Mouse (Mus musculus) forebrain, postnatal 0 days (tissue): ENCODE measurements around the gene Pnkd. TPM values are rescaled to one million over a fixed set of nuclear protein-coding genes. Genes with fewer than 3 reads are reported as not detected.
"Not testable (repeated sequence)": the region's sequence is repeated elsewhere in the genome, so short reads cannot be mapped to it uniquely, and the experiment has no call there.

Experiments used
- ATAC-seq: fragments of 200-750 bp; cut with Nextera tagmentation; 2 replicates; pipeline ENCODE4 v1.8.0; 2017; ENCODE audit warnings: mild to moderate bottlenecking, moderate library complexity
- DNase-seq: peaks from one replicate; pipeline ENCODE4 v3.0.0-alpha.2; 2015
- H3K27ac ChIP-seq: fragments of 300-500 bp; sonication (generic); 2 replicates; pipeline ENCODE4 v1.5.1; 2014; ENCODE audit warnings: low read depth, mild to moderate bottlenecking, antibody characterized with exemption, low read length, moderate library complexity, mixed read lengths
- H3K27me3 ChIP-seq: fragments of 300-500 bp; sonication (generic); 2 replicates; pipeline ENCODE4 v1.6.1; 2014; ENCODE audit warnings: mild to moderate bottlenecking, low read length, mixed read lengths; ENCODE audit not compliant: insufficient read depth
- H3K36me3 ChIP-seq: fragments of 300-500 bp; sonication (generic); 2 replicates; pipeline ENCODE4 v1.6.1; 2014; ENCODE audit warnings: mild to moderate bottlenecking, moderate library complexity; ENCODE audit not compliant: insufficient read depth
- H3K4me1 ChIP-seq: fragments of 300-500 bp; sonication (generic); 2 replicates; pipeline ENCODE4 v1.6.1; 2014; ENCODE audit warnings: antibody characterized with exemption; ENCODE audit not compliant: insufficient read depth
- H3K4me2 ChIP-seq: fragments of 300-500 bp; sonication (generic); 2 replicates; pipeline ENCODE4 v1.6.1; 2014; ENCODE audit warnings: low read depth, mild to moderate bottlenecking, moderate library complexity
- H3K4me3 ChIP-seq: fragments of 300-500 bp; sonication (generic); 2 replicates; pipeline ENCODE4 v1.5.1; 2014; ENCODE audit warnings: low read depth, low read length, mixed read lengths
- H3K9ac ChIP-seq: fragments of 300-500 bp; sonication (generic); 2 replicates; pipeline ENCODE4 v1.6.1; 2014; ENCODE audit warnings: mild to moderate bottlenecking
- H3K9me3 ChIP-seq: fragments of 300-500 bp; sonication (generic); 2 replicates; pipeline ENCODE4 v1.6.1; 2016; ENCODE audit warnings: low read length
- CTCF ChIP-seq: sonication (generic); IDR thresholded peaks from 2 replicates; pipeline ENCODE4 v1.5.1; 2016; ENCODE audit warnings: antibody characterized with exemption, control low read depth, low read depth
- WGBS: fragments of 180-500 bp; shearing (Covaris S2); extraction: QIAGEN DNeasy Blood & Tissue Kit; methylation state at CpG from one replicate; pipeline ENCODE4 v1.1.7; 2014; 5-methylcytosine and 5-hydroxymethylcytosine counted together
- polyA plus RNA-seq: library from polyadenylated mRNA; unstranded; fragments of >200 nt; fragmentation: Nextera tagmentation; extraction: Ambion mirVana; gene quantifications from 2 replicates; pipeline ENCODE4 v1.2.1, GENCODE M21; 2015
- total RNA-seq: library from RNA; depleted of rRNA; stranded (reverse); fragments of >200 nt; gene quantifications from 2 replicates; pipeline ENCODE4 v1.2.3, GENCODE M21; 2014

The Pnkd gene
- total and polyA plus RNA-seq, 2 experiments from 2014 or later: 64.5 to 112 TPM

DNA sequence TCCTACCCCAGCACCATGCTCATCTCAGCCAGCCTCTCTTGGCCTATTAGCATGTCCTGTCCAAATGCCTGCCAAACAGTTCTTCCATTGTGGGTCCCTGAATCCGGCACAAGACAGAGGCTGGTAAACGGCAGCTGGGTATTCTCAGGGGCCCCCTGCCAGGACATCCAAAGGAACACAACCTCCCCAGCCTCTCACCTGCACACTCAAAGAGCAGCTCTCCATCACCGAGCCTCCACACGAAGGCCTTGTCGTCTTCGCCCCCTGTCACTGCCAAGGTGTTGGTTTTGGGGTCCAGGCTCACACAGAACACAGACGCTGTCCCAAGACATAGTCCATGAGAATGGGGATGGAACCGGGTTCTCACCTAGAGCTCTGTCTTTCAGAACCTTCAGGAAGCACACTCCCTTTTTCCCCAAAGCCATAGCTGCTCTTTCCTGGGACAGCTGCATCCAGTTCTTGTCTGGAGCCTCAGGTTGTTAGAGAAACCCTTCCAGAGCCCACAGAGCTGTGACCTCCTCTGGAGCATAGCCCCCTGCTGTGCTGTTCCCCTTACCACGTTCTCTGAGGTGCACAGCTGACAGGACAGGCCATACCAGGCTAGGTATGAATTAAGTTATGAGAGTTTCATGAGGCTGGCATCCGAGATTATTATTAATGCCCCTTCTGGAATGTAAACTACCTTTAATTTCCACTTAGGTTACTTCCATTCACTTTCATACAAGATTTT is 1.7 kb upstream of the Pnkd start:
- DNase-seq: no peak
- Histone ChIP-seq H3K9me3 (no peaks in the 10 kb centered on the region), H3K9ac (no peak overlapping the region), H3K4me2 (peak overlapping the region; percentile 83; the same call in 1 of the 2 replicates), H3K4me1 (0 out of 2 replicates have a peak, but pooled peaks cover 4% of the 10 kb centered on the region), H3K36me3 (peaks cover 39% of the 10 kb centered on the region), H3K27ac (no peak overlapping the region), H3K4me3 (no peak overlapping the region), H3K27me3 (no peaks in the 10 kb centered on the region)
- TF ChIP-seq CTCF: no peak
- WGBS: 88% methylated on average over 10 of the region's 10 CpGs
- ATAC-seq: no peak

DNA sequence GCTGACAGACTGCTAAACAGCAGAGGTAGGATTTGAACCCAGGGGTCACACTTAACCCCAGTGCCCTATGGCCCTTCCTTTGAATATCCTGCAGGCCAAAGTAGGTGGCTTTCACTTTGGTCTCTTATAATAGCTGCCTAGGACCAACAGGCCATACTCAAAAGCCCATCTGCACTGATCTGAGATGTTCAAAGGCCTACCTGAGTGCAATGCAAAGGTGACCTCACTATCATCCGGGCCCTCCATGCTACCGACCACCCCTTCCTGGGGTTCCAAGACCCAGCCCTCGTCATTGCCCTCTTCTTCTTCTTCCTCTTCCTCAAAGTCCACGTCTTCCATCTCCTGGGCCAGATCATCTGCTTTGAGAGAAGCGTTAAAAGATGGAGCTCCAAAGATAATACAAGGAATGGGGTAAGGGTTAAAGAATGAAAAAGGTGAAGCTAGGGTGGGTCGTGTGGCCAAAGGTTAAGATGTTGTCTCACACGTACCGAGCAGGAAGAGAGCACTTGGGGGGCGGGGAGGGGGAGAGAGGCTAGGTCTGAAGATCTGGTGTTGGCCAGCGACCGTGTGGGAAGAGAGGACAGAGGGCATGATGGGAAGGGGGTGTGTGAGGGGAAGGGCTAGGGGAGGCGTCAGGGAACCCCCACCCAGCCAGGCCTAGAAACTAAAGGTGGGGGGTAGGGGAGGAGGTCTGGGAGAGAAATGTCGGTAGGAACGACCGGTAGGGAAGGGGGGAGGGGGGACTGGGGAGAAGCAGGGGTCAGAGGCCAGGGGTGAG is 855 bp upstream of the Pnkd start:
- H3K27ac ChIP-seq: peak overlapping the region; percentile 68
- WGBS: 17% methylated on average over 14 of the region's 15 CpGs
- H3K36me3 ChIP-seq: peaks cover 40% of the 10 kb centered on the region
- H3K4me3 ChIP-seq: peak overlapping the region; percentile 75
- ATAC-seq: peak; percentile 42
- peak overlapping the region; percentile 83 for H3K4me2 ChIP-seq
- 0 out of 2 replicates have a peak, but pooled peaks cover 4% of the 10 kb centered on the region for H3K4me1 ChIP-seq
- H3K9ac ChIP-seq: peak overlapping the region; percentile 81
- peak; percentile 49 for DNase-seq
- no peaks in the 10 kb centered on the region for H3K27me3 ChIP-seq
- H3K9me3 ChIP-seq: no peaks in the 10 kb centered on the region
- no peak for TF ChIP-seq CTCF

DNA sequence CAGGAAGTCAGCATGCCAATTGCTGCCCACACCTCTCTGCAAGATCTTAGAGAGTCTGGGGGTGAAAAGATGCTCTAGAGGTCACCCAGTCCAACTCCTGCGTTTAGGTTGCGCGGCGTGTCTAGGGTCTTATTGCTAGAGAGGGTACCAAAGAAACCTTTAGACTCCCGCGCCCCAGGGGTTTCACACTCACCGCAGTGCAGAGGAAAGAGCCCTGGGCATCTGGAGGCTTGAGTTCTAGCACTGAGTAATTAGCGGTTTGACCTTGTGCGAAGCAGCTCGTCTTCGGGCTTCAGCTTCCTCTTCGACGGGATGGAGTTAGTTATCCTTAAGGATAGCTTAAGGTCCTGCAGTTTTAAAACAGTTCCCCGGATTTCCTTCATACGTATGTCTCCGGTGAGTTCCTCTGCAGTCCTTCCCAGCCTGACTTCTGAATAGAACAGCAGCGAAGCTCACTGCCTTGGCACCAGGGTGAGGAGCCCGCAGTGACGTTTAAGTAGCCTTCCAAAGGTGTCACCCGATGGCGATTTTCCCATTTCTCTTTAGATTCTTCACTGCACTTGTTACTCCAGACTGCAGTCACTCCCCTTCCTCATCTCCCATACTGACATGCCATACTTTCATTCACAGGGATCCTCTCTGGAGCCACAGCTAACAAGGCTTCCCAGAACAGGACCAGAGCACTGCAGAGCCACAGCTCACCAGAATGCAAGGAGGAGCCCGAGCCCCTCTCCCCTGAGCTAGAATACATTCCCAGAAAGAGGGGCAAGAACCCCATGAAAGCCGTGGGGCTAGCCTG is 681 bp downstream of the Pnkd start:
- peak; percentile 1 for ATAC-seq

DNA sequence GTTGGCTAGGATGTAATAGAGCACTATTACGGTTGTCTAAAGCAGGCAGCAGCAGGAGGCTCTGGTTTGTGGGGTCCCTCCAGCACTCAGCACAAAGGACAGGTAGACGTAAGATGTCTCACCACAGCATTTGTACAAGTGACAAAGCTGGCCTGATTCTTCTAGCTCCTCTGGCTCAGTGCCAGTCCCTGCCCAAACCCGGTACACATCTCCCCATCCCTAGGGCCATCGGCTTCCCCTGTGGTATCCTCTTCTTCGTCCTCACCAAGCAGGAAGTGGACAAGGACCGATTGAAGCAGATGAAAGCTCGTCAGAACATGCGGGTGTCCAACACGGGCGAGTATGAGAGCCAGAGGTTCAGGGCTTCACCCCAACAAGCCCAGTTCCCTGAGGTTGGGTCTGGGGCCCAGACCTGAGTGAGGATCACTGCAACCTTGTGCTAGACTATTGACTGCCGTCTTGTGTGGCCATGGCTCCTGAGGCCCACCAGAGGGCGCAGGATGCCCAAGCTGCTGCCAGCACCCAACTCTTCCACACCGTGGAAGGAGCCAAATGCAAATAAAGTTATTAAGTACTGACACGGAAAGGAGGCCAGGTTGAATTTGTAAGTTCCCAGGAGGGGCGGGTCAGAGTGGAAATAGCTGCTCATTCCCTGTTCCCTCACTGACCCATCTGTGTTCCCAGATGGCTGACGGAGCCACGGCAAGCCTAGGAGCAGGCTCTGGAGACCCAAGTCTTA is 2.3 kb downstream of the Pnkd start:
- ATAC-seq, H3K9me3 ChIP-seq, H3K4me2 ChIP-seq, H3K27me3 ChIP-seq, H3K4me3 ChIP-seq, H3K27ac ChIP-seq, H3K9ac ChIP-seq, H3K4me1 ChIP-seq: not testable (repeated sequence)
- peaks cover 24% of the 10 kb centered on the region for H3K36me3 ChIP-seq
- DNase-seq: peak; percentile 21
- peak; percentile 54 for TF ChIP-seq CTCF
- WGBS: 56% methylated on average over 15 of the region's 17 CpGs

More for the DNA sequence above, 681 bp downstream of the Pnkd start:
- peak; percentile 21 for DNase-seq
- Histone ChIP-seq H3K4me3 (peak overlapping the region; percentile 75), H3K4me1 (0 out of 2 replicates have a peak, but pooled peaks cover 4% of the 10 kb centered on the region), H3K27ac (0 out of 2 replicates have a peak overlapping the region, but pooled peaks have one; percentile 31), H3K4me2 (peak overlapping the region; percentile 82), H3K36me3 (peaks cover 35% of the 10 kb centered on the region), H3K9ac (peak overlapping the region; percentile 65), H3K27me3 (no peaks in the 10 kb centered on the region), H3K9me3 (no peaks in the 10 kb centered on the region)
- no peak for TF ChIP-seq CTCF
- WGBS: 5% methylated on average over 23 of the region's 23 CpGs

DNA sequence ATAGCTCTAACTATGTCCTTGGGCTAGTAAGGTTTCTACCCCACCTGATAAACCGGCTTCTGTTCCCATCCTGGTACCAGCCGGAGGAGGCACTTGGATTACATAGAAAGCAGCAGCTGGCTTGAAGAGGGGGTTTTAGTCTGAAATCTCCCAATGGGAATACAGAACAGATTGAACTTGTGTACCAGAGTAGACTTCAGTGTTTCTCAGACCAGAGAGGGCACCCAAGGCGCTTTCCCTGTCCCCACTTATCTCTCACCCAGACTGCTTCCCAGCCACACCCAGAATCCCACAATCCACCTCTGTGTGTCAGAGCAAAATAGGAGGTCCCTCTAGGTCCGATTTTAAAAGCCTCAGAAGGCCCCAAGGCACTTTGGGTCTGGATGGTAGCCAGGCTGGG is 3.6 kb downstream of the Pnkd start:
- Histone ChIP-seq H3K9ac (no peak overlapping the region), H3K4me1 (0 out of 2 replicates have a peak, but pooled peaks cover 4% of the 10 kb centered on the region), H3K4me2 (no peak overlapping the region), H3K27me3 (no peaks in the 10 kb centered on the region), H3K4me3 (no peak overlapping the region), H3K36me3 (peaks cover 24% of the 10 kb centered on the region), H3K9me3 (no peaks in the 10 kb centered on the region), H3K27ac (no peak overlapping the region)
- DNase-seq (no peak), ATAC-seq (no peak)
- WGBS: 74% methylated on average over 4 of the region's 4 CpGs
- TF ChIP-seq CTCF: no peak

DNA sequence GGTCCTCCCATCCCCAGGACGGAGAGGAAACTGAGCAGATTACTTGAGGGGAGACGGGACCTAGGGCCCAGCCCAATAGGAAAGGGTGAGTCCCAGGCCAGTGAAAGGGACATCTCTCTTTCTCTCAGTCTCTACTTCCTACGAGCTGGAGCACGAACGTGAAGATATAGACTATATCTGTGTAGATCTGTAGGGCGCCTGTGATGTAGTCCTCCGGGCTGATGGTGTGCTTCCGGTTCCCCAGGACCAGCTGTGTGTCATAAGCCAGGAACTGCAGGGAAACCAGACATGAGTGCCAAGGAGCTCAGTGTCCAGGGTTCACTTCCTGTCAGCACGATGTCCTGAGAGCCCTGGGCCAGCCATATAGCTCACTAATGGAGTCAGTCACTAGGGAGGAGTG is 4.5 kb downstream of the Pnkd start:
- Histone ChIP-seq H3K9me3 (no peaks in the 10 kb centered on the region), H3K4me2 (no peak overlapping the region), H3K4me3 (no peak overlapping the region), H3K27me3 (no peaks in the 10 kb centered on the region), H3K36me3 (peaks cover 24% of the 10 kb centered on the region), H3K4me1 (0 out of 2 replicates have a peak, but pooled peaks cover 4% of the 10 kb centered on the region), H3K27ac (no peak overlapping the region), H3K9ac (no peak overlapping the region)
- DNase-seq: no peak
- TF ChIP-seq CTCF: no peak
- 88% methylated on average over 9 of the region's 9 CpGs for WGBS
- no peak for ATAC-seq
